Mouse (Mus musculus): ENCODE measurements around the gene Bmper.

Bmper gene

GRCm38 (mm10) chr9:23236635-23237279, 13.9 kb downstream of the Bmper start:
- no peak for DNase-seq

- DNase-seq, result no peak
These were observed 16.1 kb downstream of the Bmper start for GRCm38 (mm10) chr9:23239011-23239410.

- no peak for DNase-seq
These were observed 20.0 kb downstream of the Bmper start for GRCm38 (mm10) chr9:23242911-23243310.

- no peak for DNase-seq
These were observed 21.0 kb downstream of the Bmper start for GRCm38 (mm10) chr9:23243869-23244268.

GRCm38 (mm10) chr9:23246389-23246788, 23.5 kb downstream of the Bmper start:
- DNase-seq, result no peak

GRCm38 (mm10) chr9:23250026-23250425, 27.1 kb downstream of the Bmper start:
- peak; percentile 56 to 62 for DNase-seq

GRCm38 (mm10) chr9:23251001-23251400, 28.1 kb downstream of the Bmper start:
- DNase-seq, result no peak

- DNase-seq, result no peak
These were observed 30.7 kb downstream of the Bmper start for GRCm38 (mm10) chr9:23253624-23254023.

- DNase-seq, result no peak
These were observed 31.6 kb downstream of the Bmper start for GRCm38 (mm10) chr9:23254237-23255214.

GRCm38 (mm10) chr9:23255841-23256240, 33.0 kb downstream of the Bmper start:
- DNase-seq, result no peak

- no peak for DNase-seq
These were observed 33.7 kb downstream of the Bmper start for GRCm38 (mm10) chr9:23256576-23256975.

GRCm38 (mm10) chr9:23261834-23262233, 39.0 kb downstream of the Bmper start:
- DNase-seq, result no peak

- no peak for DNase-seq
These were observed 40.0 kb downstream of the Bmper start for GRCm38 (mm10) chr9:23262851-23263250.

- no peak for DNase-seq
These were observed 41.6 kb downstream of the Bmper start for GRCm38 (mm10) chr9:23264471-23264870.

GRCm38 (mm10) chr9:23268609-23269008, 45.7 kb downstream of the Bmper start:
- no peak for DNase-seq

GRCm38 (mm10) chr9:23269087-23269486, 46.2 kb downstream of the Bmper start:
- no peak for DNase-seq

GRCm38 (mm10) chr9:23276244-23276643, 53.4 kb downstream of the Bmper start:
- no peak for DNase-seq

GRCm38 (mm10) chr9:23284940-23285460, 62.1 kb downstream of the Bmper start:
- DNase-seq, result no peak

- DNase-seq, result no peak
These were observed 70.7 kb downstream of the Bmper start for GRCm38 (mm10) chr9:23293574-23293973.

- no peak for DNase-seq
These were observed 72.7 kb downstream of the Bmper start for GRCm38 (mm10) chr9:23295569-23295968.

GRCm38 (mm10) chr9:23297491-23298170, 74.8 kb downstream of the Bmper start:
- no peak for DNase-seq

- DNase-seq, result no peak
These were observed 77.5 kb downstream of the Bmper start for GRCm38 (mm10) chr9:23300376-23300775.

- DNase-seq, result no peak
These were observed 82.8 kb downstream of the Bmper start for GRCm38 (mm10) chr9:23305681-23306080.

Data from B cell, adult 2 months (primary cell).